Mouse (Mus musculus) limb, embryonic 14.5 days (tissue): ENCODE results near the gene Fshr. TPM values are rescaled to one million over a fixed set of nuclear protein-coding genes. Genes with fewer than 3 reads are reported as not detected.

Experiments used
- ATAC-seq: fragments of 200-750 bp; cut with Nextera tagmentation; 2 replicates; pipeline ENCODE4 v1.8.0; 2017; ENCODE audit warnings: low read depth, moderate number of reproducible peaks, moderate TSS enrichment; ENCODE audit not compliant: low FRiP score
- DNase-seq: peaks from one replicate; pipeline ENCODE4 v3.0.0-alpha.2; 2015; ENCODE audit warnings: low spot score
- H3K27ac ChIP-seq: fragments of 300-500 bp; sonication (generic); replicated peaks from 2 replicates; pipeline ENCODE4 v1.5.1; 2014; ENCODE audit warnings: low read depth, mild to moderate bottlenecking, low read length, moderate library complexity, mixed read lengths
- H3K27me3 ChIP-seq: fragments of 300-500 bp; sonication (generic); 2 replicates; pipeline ENCODE4 v1.6.1; 2014; ENCODE audit warnings: low read length, mixed read lengths; ENCODE audit not compliant: control insufficient read depth, insufficient read depth
- H3K36me3 ChIP-seq: fragments of 300-500 bp; sonication (generic); 2 replicates; pipeline ENCODE4 v1.6.1; 2014; ENCODE audit warnings: mild to moderate bottlenecking, low read length, moderate library complexity, mixed read lengths; ENCODE audit not compliant: control insufficient read depth, insufficient read depth
- H3K4me1 ChIP-seq: fragments of 300-500 bp; sonication (generic); 2 replicates; pipeline ENCODE4 v1.6.1; 2014; ENCODE audit warnings: antibody characterized with exemption, low read length, mixed read lengths; ENCODE audit not compliant: control insufficient read depth, insufficient read depth
- H3K4me2 ChIP-seq: fragments of 300-500 bp; sonication (generic); replicated peaks from 2 replicates; pipeline ENCODE4 v1.6.1; 2014; ENCODE audit warnings: low read depth, mild to moderate bottlenecking, low read length, moderate library complexity; ENCODE audit not compliant: severe bottlenecking
- H3K4me3 ChIP-seq: fragments of 300-500 bp; sonication (generic); replicated peaks from 2 replicates; pipeline ENCODE4 v1.5.1; 2014; ENCODE audit warnings: low read length
- H3K9ac ChIP-seq: fragments of 300-500 bp; sonication (generic); 2 replicates; pipeline ENCODE4 v1.6.1; 2014; ENCODE audit warnings: mild to moderate bottlenecking, low read depth, low read length, moderate library complexity; ENCODE audit not compliant: severe bottlenecking
- H3K9me3 ChIP-seq: fragments of 300-500 bp; sonication (generic); 2 replicates; pipeline ENCODE4 v1.6.1; 2016; ENCODE audit warnings: low read length; ENCODE audit not compliant: control insufficient read depth
- POLR2A ChIP-seq: fragments of 200-500 bp; IDR thresholded peaks from 2 replicates; pipeline ENCODE4 v1.8.0; 2012; ENCODE audit warnings: inconsistent platforms, mild to moderate bottlenecking, moderate library complexity, borderline replicate concordance; ENCODE audit not compliant: insufficient read depth, insufficient read length; ENCODE audit errors: extremely low read depth
- WGBS: fragments of 180-500 bp; shearing (Covaris S2); extraction: QIAGEN DNeasy Blood & Tissue Kit; methylation state at CpG from one replicate; pipeline ENCODE4 v1.1.7; 2014; 5-methylcytosine and 5-hydroxymethylcytosine counted together
- polyA plus RNA-seq, 2 experiments: library from polyadenylated mRNA; depleted of rRNA in 1 of 2; stranded (reverse) in 1 of 2; unstranded in 1 of 2; fragments of >200 nt; fragmentation: Nextera tagmentation in 1 of 2; extraction: Ambion mirVana in 1 of 2; gene quantifications; 2 replicates each; pipeline versions ENCODE4 v1.2.1 to v1.2.3; 2012 to 2014

The Fshr gene
- polyA plus RNA-seq, 2 experiments, result not detected

GRCm38 (mm10) chr17:89089692-89090475, 110.6 kb downstream of the Fshr start:
- ATAC-seq (no peak), DNase-seq (no peak)
- no peaks in the 10 kb centered on the region for H3K36me3 ChIP-seq
- H3K4me3 ChIP-seq, result no peak overlapping the region
- no peak overlapping the region for H3K9ac ChIP-seq
- no peak for TF ChIP-seq POLR2A
- H3K27ac ChIP-seq, result no peak overlapping the region
- WGBS, result 83% methylated on average over 5 of the region's 5 CpGs
- H3K9me3 ChIP-seq, result no peaks in the 10 kb centered on the region
- no peaks in the 10 kb centered on the region for H3K27me3 ChIP-seq
- H3K4me2 ChIP-seq, result no peak overlapping the region
- no peaks in the 10 kb centered on the region for H3K4me1 ChIP-seq

GRCm38 (mm10) chr17:89082897-89083296, 117.6 kb downstream of the Fshr start:
- WGBS, result 7% methylated on average over 2 of the region's 2 CpGs
- no peak overlapping the region for H3K27ac ChIP-seq

GRCm38 (mm10) chr17:89079706-89080105, 120.8 kb downstream of the Fshr start:
- no peaks in the 10 kb centered on the region for H3K9me3 ChIP-seq
- ATAC-seq, result no peak
- no peaks in the 10 kb centered on the region for H3K36me3 ChIP-seq
- no peak overlapping the region for H3K4me2 ChIP-seq
- H3K27ac ChIP-seq, result no peak overlapping the region
- no peak for DNase-seq
- peaks cover 8% of the 10 kb centered on the region; the same call in 1 of the 2 replicates for H3K4me1 ChIP-seq
- no peak overlapping the region for H3K9ac ChIP-seq
- H3K4me3 ChIP-seq, result no peak overlapping the region
- 82% methylated on average over 5 of the region's 5 CpGs for WGBS
- TF ChIP-seq POLR2A, result no peak
- H3K27me3 ChIP-seq, result no peaks in the 10 kb centered on the region

More at GRCm38 (mm10) chr17:89082897-89083296, 117.6 kb downstream of the Fshr start:
- ATAC-seq (no peak), DNase-seq (peak; percentile 17)
- peaks cover 8% of the 10 kb centered on the region; the same call in 1 of the 2 replicates for H3K4me1 ChIP-seq
- no peaks in the 10 kb centered on the region for H3K36me3 ChIP-seq
- no peaks in the 10 kb centered on the region for H3K9me3 ChIP-seq
- no peak overlapping the region for H3K4me3 ChIP-seq
- no peak for TF ChIP-seq POLR2A
- no peak overlapping the region for H3K9ac ChIP-seq
- no peaks in the 10 kb centered on the region for H3K27me3 ChIP-seq
- no peak overlapping the region for H3K4me2 ChIP-seq

GRCm38 (mm10) chr17:89064327-89065095, 136.0 kb downstream of the Fshr start:
- no peak overlapping the region for H3K4me3 ChIP-seq
- H3K36me3 ChIP-seq, result no peaks in the 10 kb centered on the region
- no peak overlapping the region for H3K9ac ChIP-seq
- no peaks in the 10 kb centered on the region for H3K27me3 ChIP-seq
- no peak overlapping the region for H3K27ac ChIP-seq
- no peak for TF ChIP-seq POLR2A
- H3K4me1 ChIP-seq, result peaks cover 4% of the 10 kb centered on the region; the same call in 1 of the 2 replicates
- DNase-seq (no peak), ATAC-seq (no peak)
- H3K4me2 ChIP-seq, result no peak overlapping the region
- no peaks in the 10 kb centered on the region for H3K9me3 ChIP-seq
- WGBS, result 62% methylated on average over 3 of the region's 3 CpGs

- ATAC-seq, result peak; percentile 57; the same call in 1 of the 2 replicates
- DNase-seq, result peak; percentile 6
- 60% methylated on average over 8 of the region's 8 CpGs for WGBS
Observed at GRCm38 (mm10) chr17:89062348-89062949, 138.0 kb downstream of the Fshr start.

More at GRCm38 (mm10) chr17:89062348-89062949, 138.0 kb downstream of the Fshr start:
- Histone ChIP-seq H3K36me3 (no peaks in the 10 kb centered on the region), H3K4me1 (peaks cover 4% of the 10 kb centered on the region; the same call in 1 of the 2 replicates), H3K4me3 (no peak overlapping the region), H3K27ac (no peak overlapping the region), H3K9ac (no peak overlapping the region), H3K4me2 (no peak overlapping the region), H3K27me3 (no peaks in the 10 kb centered on the region), H3K9me3 (no peaks in the 10 kb centered on the region)
- TF ChIP-seq POLR2A, result no peak
